Mouse (Mus musculus): ENCODE measurements at regions not wholly inside any gene's neighbourhood (a gene's known extent, or its start where the extent isn't known, plus 50 kb on each side); places are given as distances from the start of the nearest gene placed in this dataset.

DNA sequence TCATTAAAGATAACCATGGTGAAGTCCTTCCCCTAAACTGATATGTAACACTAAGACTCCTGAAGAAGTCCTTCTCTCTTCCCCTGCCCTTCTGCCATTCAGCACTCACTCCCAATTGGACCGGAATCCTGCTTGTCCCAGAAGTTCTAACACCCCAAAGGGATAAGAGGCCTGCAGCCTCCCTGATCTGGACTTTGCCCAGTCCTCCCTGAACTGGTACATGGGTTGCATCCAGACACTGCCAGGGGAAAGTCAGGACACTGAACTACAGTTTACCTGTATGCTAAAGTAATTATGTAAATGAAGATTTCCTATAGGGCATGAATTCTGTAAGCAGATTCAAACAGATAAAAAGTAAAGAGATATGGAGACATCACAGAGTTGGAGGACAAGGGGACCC is 551.2 kb downstream of the Ccdc171 start:
- no peak overlapping the region for H3K4me2 ChIP-seq (ENCODE audit: low read depth, low read length)
- 77% methylated on average over 1 of the region's 1 CpGs for WGBS (ENCODE audit: insufficient replicate concordance)
- DNase-seq (no peak), ATAC-seq (no peak)
- no peaks in the 10 kb centered on the region for H3K27me3 ChIP-seq (ENCODE audit: insufficient read depth, low read length)
- H3K36me3 ChIP-seq (replicated peaks; ENCODE audit: insufficient read depth, low read length): no peaks in the 10 kb centered on the region
- TF ChIP-seq CTCF (IDR thresholded peaks at IDR 0.05; ENCODE audit: low read depth) (no peak), EP300 (IDR thresholded peaks at IDR 0.05; ENCODE audit: low read depth) (no peak)
- no peak overlapping the region for H3K27ac ChIP-seq (ENCODE audit: low read depth)
- H3K4me1 ChIP-seq (ENCODE audit: insufficient read depth): no peaks in the 10 kb centered on the region
- no peak overlapping the region for H3K4me3 ChIP-seq (ENCODE audit: low read depth, low read length)
- H3K9ac ChIP-seq (replicated peaks): no peak overlapping the region
- no peaks in the 10 kb centered on the region for H3K9me3 ChIP-seq (ENCODE audit: low read length)

DNA sequence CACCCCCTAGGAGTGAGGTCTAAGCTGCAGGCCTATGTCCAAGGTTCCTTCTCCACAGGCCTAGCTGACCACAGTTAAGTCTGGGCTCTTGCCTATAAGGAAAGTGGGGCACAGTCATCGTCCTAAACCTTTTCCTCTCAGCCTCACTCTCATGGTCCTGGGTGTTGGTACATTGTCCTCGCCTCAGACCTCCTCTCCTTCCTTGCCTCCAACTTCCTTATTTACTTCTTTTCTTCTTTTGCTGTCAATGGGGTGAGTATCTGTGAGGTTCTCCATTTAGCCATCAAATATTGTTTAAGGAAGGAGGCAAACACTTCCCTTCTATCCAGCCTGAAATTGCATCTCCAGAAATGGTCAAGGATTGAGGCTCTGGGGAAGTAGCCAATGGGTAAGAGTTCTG is 554.2 kb downstream of the Ccdc171 start:
- H3K36me3 ChIP-seq (replicated peaks; ENCODE audit: insufficient read depth, low read length): no peaks in the 10 kb centered on the region
- no peak overlapping the region for H3K27ac ChIP-seq (ENCODE audit: low read depth)
- no peaks in the 10 kb centered on the region for H3K4me1 ChIP-seq (ENCODE audit: insufficient read depth)
- ATAC-seq (no peak), DNase-seq (no peak)
- WGBS (ENCODE audit: insufficient replicate concordance): 63% methylated on average over 2 of the region's 2 CpGs
- no peak overlapping the region for H3K9ac ChIP-seq (replicated peaks)
- H3K4me2 ChIP-seq (ENCODE audit: low read depth, low read length): no peak overlapping the region
- H3K4me3 ChIP-seq (ENCODE audit: low read depth, low read length): no peak overlapping the region
- H3K27me3 ChIP-seq (ENCODE audit: insufficient read depth, low read length): no peaks in the 10 kb centered on the region
- H3K9me3 ChIP-seq (ENCODE audit: low read length): no peaks in the 10 kb centered on the region
- TF ChIP-seq EP300 (IDR thresholded peaks at IDR 0.05; ENCODE audit: low read depth) (no peak), CTCF (IDR thresholded peaks at IDR 0.05; ENCODE audit: low read depth) (no peak)

DNA sequence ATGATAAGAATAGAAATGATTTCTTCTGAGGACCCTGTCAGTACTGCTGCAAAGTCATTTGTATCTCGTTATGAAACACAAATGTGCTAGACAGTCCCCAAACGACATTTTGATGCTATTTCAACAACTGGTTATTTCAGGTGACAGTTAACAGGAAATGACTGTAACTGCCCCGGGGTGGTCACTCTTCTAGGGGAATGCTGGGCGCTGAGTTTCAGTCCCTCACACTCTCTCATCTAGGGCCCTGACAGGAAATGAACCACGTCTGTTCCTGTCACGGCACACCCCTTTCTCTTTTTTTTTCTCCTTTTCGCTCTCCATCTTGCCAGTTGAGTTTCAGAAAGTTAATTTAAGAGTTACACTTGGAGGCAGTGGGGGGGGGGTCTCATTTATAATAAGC is 556.2 kb downstream of the Ccdc171 start:
- DNase-seq: no peak
- Histone ChIP-seq H3K27me3 (ENCODE audit: insufficient read depth, low read length) (no peaks in the 10 kb centered on the region), H3K4me3 (ENCODE audit: low read depth, low read length) (no peak overlapping the region), H3K27ac (ENCODE audit: low read depth) (no peak overlapping the region), H3K36me3 (replicated peaks; ENCODE audit: insufficient read depth, low read length) (no peaks in the 10 kb centered on the region), H3K4me2 (ENCODE audit: low read depth, low read length) (no peak overlapping the region), H3K9ac (replicated peaks) (no peak overlapping the region), H3K9me3 (ENCODE audit: low read length) (no peaks in the 10 kb centered on the region), H3K4me1 (ENCODE audit: insufficient read depth) (no peaks in the 10 kb centered on the region)
- no peak for ATAC-seq
- 30% methylated on average over 7 of the region's 7 CpGs for WGBS (ENCODE audit: insufficient replicate concordance)
- no peak for TF ChIP-seq CTCF (IDR thresholded peaks at IDR 0.05; ENCODE audit: low read depth)
- no peak for TF ChIP-seq EP300 (IDR thresholded peaks at IDR 0.05; ENCODE audit: low read depth)

DNA sequence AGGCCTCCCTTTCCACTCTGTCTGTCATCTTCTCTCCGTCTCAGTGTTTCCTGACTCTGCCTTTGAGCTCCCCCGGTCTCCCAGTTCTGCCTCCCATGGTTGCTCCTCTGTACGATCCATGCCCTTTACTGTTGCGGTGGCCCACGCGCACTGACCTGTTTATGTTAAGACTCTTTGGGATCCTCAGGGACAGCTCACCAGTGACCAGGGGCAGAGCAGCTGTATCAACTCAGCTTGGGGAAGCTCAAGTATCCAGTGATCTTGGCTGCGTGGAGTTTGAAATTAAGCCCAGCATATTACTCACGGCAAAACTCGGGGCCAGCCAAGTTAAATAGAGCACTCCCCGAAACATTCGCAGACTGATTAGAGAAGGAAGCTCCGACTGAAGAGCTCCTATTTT is 562.8 kb downstream of the Ccdc171 start:
- ATAC-seq (no peak), DNase-seq (no peak)
- Histone ChIP-seq H3K4me3 (ENCODE audit: low read depth, low read length) (no peak overlapping the region), H3K27me3 (ENCODE audit: insufficient read depth, low read length) (no peaks in the 10 kb centered on the region), H3K27ac (ENCODE audit: low read depth) (no peak overlapping the region), H3K4me2 (ENCODE audit: low read depth, low read length) (no peak overlapping the region), H3K9me3 (ENCODE audit: low read length) (no peaks in the 10 kb centered on the region), H3K9ac (replicated peaks) (no peak overlapping the region), H3K36me3 (replicated peaks; ENCODE audit: insufficient read depth, low read length) (no peaks in the 10 kb centered on the region), H3K4me1 (ENCODE audit: insufficient read depth) (no peaks in the 10 kb centered on the region)
- no peak for TF ChIP-seq EP300 (IDR thresholded peaks at IDR 0.05; ENCODE audit: low read depth)
- TF ChIP-seq CTCF (IDR thresholded peaks at IDR 0.05; ENCODE audit: low read depth): no peak
- 82% methylated on average over 12 of the region's 12 CpGs for WGBS (ENCODE audit: insufficient replicate concordance)

DNA sequence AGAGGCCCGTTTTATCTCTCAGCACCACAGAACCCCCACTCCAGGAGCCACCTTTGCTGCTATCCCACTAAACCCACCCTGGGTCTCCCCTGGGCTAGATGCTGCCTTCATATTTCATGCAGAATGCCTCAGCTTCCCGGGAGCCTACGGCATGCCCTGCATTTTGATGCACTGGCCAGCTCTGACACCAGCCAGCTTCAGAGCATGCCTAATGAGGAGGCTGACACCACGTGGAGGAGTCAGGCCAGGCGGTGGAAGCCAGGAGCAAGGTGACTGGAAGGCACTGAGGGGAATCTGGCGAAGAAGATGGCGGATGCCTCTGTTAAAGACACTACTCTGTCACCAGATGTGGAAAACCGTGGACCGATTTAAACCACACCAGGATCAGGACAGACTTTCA is 567.2 kb downstream of the Ccdc171 start:
- 66% methylated on average over 9 of the region's 9 CpGs for WGBS (ENCODE audit: insufficient replicate concordance)
- Histone ChIP-seq H3K36me3 (replicated peaks; ENCODE audit: insufficient read depth, low read length) (no peaks in the 10 kb centered on the region), H3K27me3 (ENCODE audit: insufficient read depth, low read length) (no peaks in the 10 kb centered on the region), H3K9me3 (ENCODE audit: low read length) (no peaks in the 10 kb centered on the region), H3K27ac (ENCODE audit: low read depth) (no peak overlapping the region), H3K4me2 (ENCODE audit: low read depth, low read length) (no peak overlapping the region), H3K4me1 (ENCODE audit: insufficient read depth) (no peaks in the 10 kb centered on the region), H3K9ac (replicated peaks) (no peak overlapping the region), H3K4me3 (ENCODE audit: low read depth, low read length) (no peak overlapping the region)
- no peak for DNase-seq
- TF ChIP-seq EP300 (IDR thresholded peaks at IDR 0.05; ENCODE audit: low read depth): no peak
- no peak for TF ChIP-seq CTCF (IDR thresholded peaks at IDR 0.05; ENCODE audit: low read depth)
- ATAC-seq: no peak

DNA sequence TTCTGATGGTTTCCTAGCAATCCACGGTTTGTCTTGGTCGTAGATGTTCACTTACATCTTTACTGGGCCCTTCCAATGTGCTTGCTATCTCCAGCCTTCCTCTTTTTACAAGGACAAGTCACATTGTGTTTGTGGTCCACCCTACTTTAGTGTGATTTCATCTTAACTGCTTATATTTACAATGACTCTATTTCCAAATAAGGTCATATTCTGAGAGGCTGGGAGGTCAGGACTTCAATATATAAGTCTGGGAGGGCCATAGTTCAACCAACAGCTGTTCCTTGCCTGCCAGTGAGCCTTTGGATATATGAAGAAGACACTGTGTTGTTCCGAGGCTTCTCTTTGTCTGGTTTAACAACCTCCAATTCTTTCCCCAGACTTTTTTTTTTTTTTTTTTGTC is 569.9 kb downstream of the Ccdc171 start:
- 73% methylated on average over 3 of the region's 3 CpGs for WGBS (ENCODE audit: insufficient replicate concordance)
- no peak overlapping the region for H3K27ac ChIP-seq (ENCODE audit: low read depth)
- H3K9me3 ChIP-seq (ENCODE audit: low read length): no peaks in the 10 kb centered on the region
- H3K9ac ChIP-seq (replicated peaks): no peak overlapping the region
- H3K4me1 ChIP-seq (ENCODE audit: insufficient read depth): no peaks in the 10 kb centered on the region
- H3K36me3 ChIP-seq (replicated peaks; ENCODE audit: insufficient read depth, low read length): no peaks in the 10 kb centered on the region
- no peak overlapping the region for H3K4me2 ChIP-seq (ENCODE audit: low read depth, low read length)
- no peak overlapping the region for H3K4me3 ChIP-seq (ENCODE audit: low read depth, low read length)
- ATAC-seq: no peak
- TF ChIP-seq EP300 (IDR thresholded peaks at IDR 0.05; ENCODE audit: low read depth) (no peak), CTCF (IDR thresholded peaks at IDR 0.05; ENCODE audit: low read depth) (no peak)
- DNase-seq: no peak
- no peaks in the 10 kb centered on the region for H3K27me3 ChIP-seq (ENCODE audit: insufficient read depth, low read length)

DNA sequence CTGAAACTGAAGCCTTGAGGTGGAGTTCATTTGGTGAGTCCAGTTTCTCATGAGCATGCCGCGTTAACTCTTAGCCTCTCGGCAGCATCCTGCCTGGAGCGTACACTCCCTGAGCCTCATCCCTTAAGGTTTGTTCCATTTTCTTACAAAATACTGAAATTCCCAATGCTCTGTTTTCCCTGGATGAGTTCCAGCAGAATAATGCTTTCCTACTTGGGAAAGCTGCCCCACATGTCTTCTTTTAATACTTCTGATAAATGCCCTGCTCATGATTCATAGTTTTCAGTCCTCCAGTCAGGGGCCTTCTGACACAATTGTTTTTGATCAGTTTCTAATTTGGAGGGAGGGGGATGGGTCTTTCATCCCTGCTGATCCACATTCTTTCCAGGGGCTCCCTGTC is 570.7 kb downstream of the Ccdc171 start:
- no peak overlapping the region for H3K27ac ChIP-seq (ENCODE audit: low read depth)
- WGBS (ENCODE audit: insufficient replicate concordance): 89% methylated on average over 4 of the region's 4 CpGs
- no peak for TF ChIP-seq EP300 (IDR thresholded peaks at IDR 0.05; ENCODE audit: low read depth)
- TF ChIP-seq CTCF (IDR thresholded peaks at IDR 0.05; ENCODE audit: low read depth): no peak
- ATAC-seq (no peak), DNase-seq (no peak)
- no peaks in the 10 kb centered on the region for H3K36me3 ChIP-seq (replicated peaks; ENCODE audit: insufficient read depth, low read length)
- H3K9me3 ChIP-seq (ENCODE audit: low read length): no peaks in the 10 kb centered on the region
- H3K27me3 ChIP-seq (ENCODE audit: insufficient read depth, low read length): no peaks in the 10 kb centered on the region
- H3K4me1 ChIP-seq (ENCODE audit: insufficient read depth): no peaks in the 10 kb centered on the region
- H3K4me3 ChIP-seq (ENCODE audit: low read depth, low read length): no peak overlapping the region
- no peak overlapping the region for H3K4me2 ChIP-seq (ENCODE audit: low read depth, low read length)
- H3K9ac ChIP-seq (replicated peaks): no peak overlapping the region

Measured in liver, postnatal 0 days (tissue).